Mouse (Mus musculus): Measurements from ENCODE around the gene Gm10203. TPM values are rescaled to one million over a fixed set of nuclear protein-coding genes. Genes with fewer than 3 reads are reported as not detected.
A peak's percentile ranks its signal among the peaks of the same experiment; 100 is the strongest.

Gm10203 gene
- polyA plus RNA-seq, 1 experiment from 2014 or later: not detected

GRCm38 (mm10) chr6:149100174-149101075 lies 29.5 kb upstream of the Gm10203 start:
- Histone ChIP-seq H3K27me3 (replicated peaks; ENCODE audit: control insufficient read depth, insufficient read depth, low read length) (no peaks in the 10 kb centered on the region), H3K4me2 (ENCODE audit: low read length) (peak overlapping the region; percentile 79), H3K4me1 (replicated peaks; ENCODE audit: control insufficient read depth, insufficient read depth, low read length) (no peaks in the 10 kb centered on the region), H3K36me3 (ENCODE audit: control insufficient read depth, insufficient read depth, low read length) (no peaks in the 10 kb centered on the region), H3K9me3 (ENCODE audit: control insufficient read depth, low read length) (no peaks in the 10 kb centered on the region), H3K4me3 (ENCODE audit: low read depth, low read length) (peak overlapping the region; percentile 83), H3K27ac (ENCODE audit: low read depth) (peak overlapping the region; percentile 95), H3K9ac (ENCODE audit: low read length) (peak overlapping the region; percentile 93)
- WGBS: 1% methylated on average over 52 of the region's 52 CpGs
- ATAC-seq (replicated peaks; ENCODE audit: low FRiP score, low TSS enrichment, low read depth) (peak; percentile 57), DNase-seq (ENCODE audit: low spot score) (peak; percentile 88)

GRCm38 (mm10) chr6:149101076-149101942 lies 28.7 kb upstream of the Gm10203 start, which contains the start of gene Dennd5b:
TSS of gene Dennd5b (minus strand) at chr6:149101680.
- no peaks in the 10 kb centered on the region for H3K36me3 ChIP-seq (ENCODE audit: control insufficient read depth, insufficient read depth, low read length)
- H3K27me3 ChIP-seq (replicated peaks; ENCODE audit: control insufficient read depth, insufficient read depth, low read length): no peaks in the 10 kb centered on the region
- ATAC-seq (replicated peaks; ENCODE audit: low FRiP score, low TSS enrichment, low read depth) (peak; percentile 88), DNase-seq (ENCODE audit: low spot score) (peak; percentile 91)
- peak within 1 kb of the TSS; percentile 83 for H3K4me3 ChIP-seq (ENCODE audit: low read depth, low read length)
- no peaks in the 10 kb centered on the region for H3K4me1 ChIP-seq (replicated peaks; ENCODE audit: control insufficient read depth, insufficient read depth, low read length)
- peak within 1 kb of the TSS; percentile 95 for H3K27ac ChIP-seq (ENCODE audit: low read depth)
- H3K4me2 ChIP-seq (ENCODE audit: low read length): peak within 1 kb of the TSS; percentile 79
- 0% methylated on average over 116 of the region's 124 CpGs for WGBS
- peak within 1 kb of the TSS; percentile 93 for H3K9ac ChIP-seq (ENCODE audit: low read length)
- no peaks in the 10 kb centered on the region for H3K9me3 ChIP-seq (ENCODE audit: control insufficient read depth, low read length)

- no peaks in the 10 kb centered on the region for H3K4me1 ChIP-seq (replicated peaks; ENCODE audit: control insufficient read depth, insufficient read depth, low read length)
- no peaks in the 10 kb centered on the region for H3K9me3 ChIP-seq (ENCODE audit: control insufficient read depth, low read length)
- DNase-seq (ENCODE audit: low spot score) (no peak), ATAC-seq (replicated peaks; ENCODE audit: low FRiP score, low TSS enrichment, low read depth) (peak; percentile 40)
- H3K36me3 ChIP-seq (ENCODE audit: control insufficient read depth, insufficient read depth, low read length): no peaks in the 10 kb centered on the region
- peak overlapping the region; percentile 93 for H3K9ac ChIP-seq (ENCODE audit: low read length)
- peak overlapping the region; percentile 95 for H3K27ac ChIP-seq (ENCODE audit: low read depth)
- H3K4me2 ChIP-seq (ENCODE audit: low read length): peak overlapping the region; percentile 79
- H3K4me3 ChIP-seq (ENCODE audit: low read depth, low read length): peak overlapping the region; percentile 83
- WGBS: 10% methylated on average over 7 of the region's 7 CpGs
- H3K27me3 ChIP-seq (replicated peaks; ENCODE audit: control insufficient read depth, insufficient read depth, low read length): no peaks in the 10 kb centered on the region
Observed at GRCm38 (mm10) chr6:149101943-149102243, 28.1 kb upstream of the Gm10203 start.

GRCm38 (mm10) chr6:149103451-149103850 lies 26.5 kb upstream of the Gm10203 start:
- DNase-seq (ENCODE audit: low spot score) (no peak), ATAC-seq (replicated peaks; ENCODE audit: low FRiP score, low TSS enrichment, low read depth) (no peak)
- 82% methylated on average over 1 of the region's 1 CpGs for WGBS
- Histone ChIP-seq H3K4me1 (replicated peaks; ENCODE audit: control insufficient read depth, insufficient read depth, low read length) (no peaks in the 10 kb centered on the region), H3K9me3 (ENCODE audit: control insufficient read depth, low read length) (no peaks in the 10 kb centered on the region), H3K4me3 (ENCODE audit: low read depth, low read length) (no peak overlapping the region), H3K27ac (ENCODE audit: low read depth) (no peak overlapping the region), H3K27me3 (replicated peaks; ENCODE audit: control insufficient read depth, insufficient read depth, low read length) (no peaks in the 10 kb centered on the region), H3K36me3 (ENCODE audit: control insufficient read depth, insufficient read depth, low read length) (no peaks in the 10 kb centered on the region), H3K9ac (ENCODE audit: low read length) (no peak overlapping the region), H3K4me2 (ENCODE audit: low read length) (no peak overlapping the region)

GRCm38 (mm10) chr6:149107615-149108014 lies 22.4 kb upstream of the Gm10203 start:
- Histone ChIP-seq H3K36me3 (ENCODE audit: control insufficient read depth, insufficient read depth, low read length) (no peaks in the 10 kb centered on the region), H3K4me2 (ENCODE audit: low read length) (no peak overlapping the region), H3K9ac (ENCODE audit: low read length) (no peak overlapping the region), H3K9me3 (ENCODE audit: control insufficient read depth, low read length) (no peaks in the 10 kb centered on the region), H3K4me3 (ENCODE audit: low read depth, low read length) (no peak overlapping the region), H3K4me1 (replicated peaks; ENCODE audit: control insufficient read depth, insufficient read depth, low read length) (no peaks in the 10 kb centered on the region), H3K27me3 (replicated peaks; ENCODE audit: control insufficient read depth, insufficient read depth, low read length) (no peaks in the 10 kb centered on the region), H3K27ac (ENCODE audit: low read depth) (no peak overlapping the region)
- no peak for ATAC-seq (replicated peaks; ENCODE audit: low FRiP score, low TSS enrichment, low read depth)
- DNase-seq (ENCODE audit: low spot score): no peak
- 76% methylated on average over 3 of the region's 3 CpGs for WGBS

GRCm38 (mm10) chr6:149108909-149109308 lies 21.1 kb upstream of the Gm10203 start:
- ATAC-seq (replicated peaks; ENCODE audit: low FRiP score, low TSS enrichment, low read depth) (no peak), DNase-seq (ENCODE audit: low spot score) (no peak)
- no peak overlapping the region for H3K9ac ChIP-seq (ENCODE audit: low read length)
- no peak overlapping the region for H3K27ac ChIP-seq (ENCODE audit: low read depth)
- H3K36me3 ChIP-seq (ENCODE audit: control insufficient read depth, insufficient read depth, low read length): no peaks in the 10 kb centered on the region
- no peak overlapping the region for H3K4me2 ChIP-seq (ENCODE audit: low read length)
- H3K9me3 ChIP-seq (ENCODE audit: control insufficient read depth, low read length): no peaks in the 10 kb centered on the region
- H3K27me3 ChIP-seq (replicated peaks; ENCODE audit: control insufficient read depth, insufficient read depth, low read length): no peaks in the 10 kb centered on the region
- WGBS: 83% methylated on average over 2 of the region's 2 CpGs
- no peaks in the 10 kb centered on the region for H3K4me1 ChIP-seq (replicated peaks; ENCODE audit: control insufficient read depth, insufficient read depth, low read length)
- H3K4me3 ChIP-seq (ENCODE audit: low read depth, low read length): no peak overlapping the region

- Histone ChIP-seq H3K27ac (ENCODE audit: low read depth) (no peak overlapping the region), H3K9ac (ENCODE audit: low read length) (no peak overlapping the region), H3K4me3 (ENCODE audit: low read depth, low read length) (no peak overlapping the region), H3K9me3 (ENCODE audit: control insufficient read depth, low read length) (no peaks in the 10 kb centered on the region), H3K4me2 (ENCODE audit: low read length) (no peak overlapping the region), H3K36me3 (ENCODE audit: control insufficient read depth, insufficient read depth, low read length) (no peaks in the 10 kb centered on the region), H3K4me1 (replicated peaks; ENCODE audit: control insufficient read depth, insufficient read depth, low read length) (no peaks in the 10 kb centered on the region; the same call in 1 of the 2 replicates), H3K27me3 (replicated peaks; ENCODE audit: control insufficient read depth, insufficient read depth, low read length) (no peaks in the 10 kb centered on the region)
- DNase-seq (ENCODE audit: low spot score) (no peak), ATAC-seq (replicated peaks; ENCODE audit: low FRiP score, low TSS enrichment, low read depth) (no peak)
Observed at GRCm38 (mm10) chr6:149116992-149117391, 13.0 kb upstream of the Gm10203 start.

GRCm38 (mm10) chr6:149118935-149119334 lies 11.0 kb upstream of the Gm10203 start:
- peak overlapping the region; percentile 38; the same call in 1 of the 2 replicates for H3K27ac ChIP-seq (ENCODE audit: low read depth)
- peak; percentile 83 for ATAC-seq (replicated peaks; ENCODE audit: low FRiP score, low TSS enrichment, low read depth)
- WGBS: 50% methylated on average over 2 of the region's 2 CpGs

More at GRCm38 (mm10) chr6:149118935-149119334, 11.0 kb upstream of the Gm10203 start:
- H3K27me3 ChIP-seq (replicated peaks; ENCODE audit: control insufficient read depth, insufficient read depth, low read length): no peaks in the 10 kb centered on the region
- no peaks in the 10 kb centered on the region for H3K9me3 ChIP-seq (ENCODE audit: control insufficient read depth, low read length)
- no peaks in the 10 kb centered on the region for H3K36me3 ChIP-seq (ENCODE audit: control insufficient read depth, insufficient read depth, low read length)
- no peak overlapping the region for H3K4me3 ChIP-seq (ENCODE audit: low read depth, low read length)
- no peak overlapping the region for H3K9ac ChIP-seq (ENCODE audit: low read length)
- 0 out of 2 replicates have a peak overlapping the region, but pooled peaks have one; percentile 8 for H3K4me2 ChIP-seq (ENCODE audit: low read length)
- H3K4me1 ChIP-seq (replicated peaks; ENCODE audit: control insufficient read depth, insufficient read depth, low read length): no peaks in the 10 kb centered on the region; the same call in 1 of the 2 replicates
- no peak for DNase-seq (ENCODE audit: low spot score)

Measured in intestine, embryonic 14.5 days (tissue).